8 mouse cellular contexts compared by ENCODE assay signal in the genomic region with DNA sequence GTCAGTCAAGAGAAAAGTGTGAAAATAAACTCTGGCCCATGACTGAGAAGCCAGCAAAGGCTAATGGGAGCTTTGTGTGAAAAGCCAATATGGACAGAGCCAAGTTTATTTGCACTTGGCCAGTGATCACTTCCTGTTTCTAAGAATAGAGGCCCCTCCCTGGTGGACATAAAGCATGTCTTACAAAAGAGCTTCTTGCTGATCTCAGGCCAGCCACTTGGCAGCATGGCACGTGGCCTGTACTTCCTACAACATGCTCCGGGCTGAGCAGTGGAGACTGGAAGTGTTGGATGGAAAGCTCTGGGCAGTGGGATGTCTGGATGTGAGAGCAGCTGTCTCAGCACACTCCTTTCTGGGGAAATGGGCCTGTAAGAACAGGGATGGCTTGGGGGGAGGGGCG.
DNase-seq lines count a peak whose midpoint lies in the region; ATAC-seq and TF ChIP-seq lines count a peak whose summit lies in the region.

No protein-coding gene starts in this region.

- H3K27ac ChIP-seq in neural tube, embryonic 15.5 days (replicated peaks), result no peak overlapping the region
- H3K27ac ChIP-seq in intestine, postnatal 0 days (ENCODE audit: low read depth, low read length), result no peak overlapping the region
- no peak overlapping the region for H3K27ac ChIP-seq in hindbrain, embryonic 13.5 days

- no peaks in the 10 kb centered on the region for H3K36me3 ChIP-seq in neural tube, embryonic 15.5 days
- H3K36me3 ChIP-seq in intestine, postnatal 0 days (ENCODE audit: control insufficient read depth, insufficient read depth), result no peaks in the 10 kb centered on the region
- H3K36me3 ChIP-seq in hindbrain, embryonic 13.5 days, result no peaks in the 10 kb centered on the region

- no peaks in the 10 kb centered on the region for H3K9me3 ChIP-seq in neural tube, embryonic 15.5 days (replicated peaks)
- H3K9me3 ChIP-seq in intestine, postnatal 0 days (ENCODE audit: control insufficient read depth), result no peaks in the 10 kb centered on the region
- H3K9me3 ChIP-seq in hindbrain, embryonic 13.5 days, result no peaks in the 10 kb centered on the region

- peaks cover 7% of the 10 kb centered on the region; the same call in 1 of the 2 replicates for H3K27me3 ChIP-seq in neural tube, embryonic 15.5 days (replicated peaks)
- H3K27me3 ChIP-seq in intestine, postnatal 0 days (replicated peaks; ENCODE audit: control insufficient read depth, insufficient read depth, low read length), result no peaks in the 10 kb centered on the region
- H3K27me3 ChIP-seq in hindbrain, embryonic 13.5 days, result peaks cover 26% of the 10 kb centered on the region

- TF ChIP-seq CTCF in intestine, postnatal 0 days (IDR thresholded peaks at IDR 0.05; ENCODE audit: low read depth), result peak; percentile 33

- WGBS in neural tube, embryonic 15.5 days, result 58% methylated on average over 3 of the region's 3 CpGs
- 43% methylated on average over 3 of the region's 3 CpGs for WGBS in intestine, postnatal 0 days
- WGBS in hindbrain, embryonic 13.5 days, result 52% methylated on average over 3 of the region's 3 CpGs

- ATAC-seq in neural tube, embryonic 15.5 days (ENCODE audit: low FRiP score), result peak; percentile 70
- ATAC-seq in intestine, postnatal 0 days, result peak; percentile 70
- ATAC-seq in hindbrain, embryonic 13.5 days (ENCODE audit: low FRiP score), result no peak

- H3K9ac ChIP-seq in neural tube, embryonic 15.5 days (replicated peaks), result no peak overlapping the region
- H3K9ac ChIP-seq in intestine, postnatal 0 days (ENCODE audit: low read depth, low read length), result no peak overlapping the region
- no peak overlapping the region for H3K9ac ChIP-seq in hindbrain, embryonic 13.5 days

- no peak overlapping the region for H3K4me3 ChIP-seq in neural tube, embryonic 15.5 days (replicated peaks)
- no peak overlapping the region for H3K4me3 ChIP-seq in intestine, postnatal 0 days (ENCODE audit: low read depth, low read length)
- no peak overlapping the region for H3K4me3 ChIP-seq in hindbrain, embryonic 13.5 days

- DNase-seq in neural tube, embryonic 10.5 days (ENCODE audit: extremely low spot score, low spot score), result no peak
- peak; percentile 75 for DNase-seq in fat pad, adult 2 months (ENCODE audit: extremely low read depth, low read depth, low spot score)
- peak; percentile 54 for DNase-seq in monocyte, adult 2 months (ENCODE audit: low read depth in 1 of 2, low spot score in 2 of 2)
- no peak for DNase-seq in layer of hippocampus, postnatal 14 days (ENCODE audit: low spot score in 2 of 2)
- no peak for DNase-seq in left cerebral cortex, adult 11 months (ENCODE audit: low spot score)

- H3K4me1 ChIP-seq in neural tube, embryonic 15.5 days, result 0 out of 2 replicates have a peak, but pooled peaks cover 2% of the 10 kb centered on the region
- H3K4me1 ChIP-seq in intestine, postnatal 0 days (replicated peaks; ENCODE audit: control insufficient read depth, insufficient read depth, low read length), result no peaks in the 10 kb centered on the region
- 0 out of 2 replicates have a peak, but pooled peaks cover 3% of the 10 kb centered on the region for H3K4me1 ChIP-seq in hindbrain, embryonic 13.5 days (replicated peaks)

- H3K4me2 ChIP-seq in neural tube, embryonic 15.5 days, result no peak overlapping the region
- H3K4me2 ChIP-seq in intestine, postnatal 0 days (replicated peaks; ENCODE audit: low read depth), result no peak overlapping the region
- H3K4me2 ChIP-seq in hindbrain, embryonic 13.5 days, result no peak overlapping the region

Comparison
In these comparisons a context has a peak if more than half of its experiments do, and no peak if none do; other contexts are left out.
1. DNase-seq: peak in fat pad, adult 2 months (single experiment) and monocyte, adult 2 months (2 of 2); none in neural tube, embryonic 10.5 days (single experiment), layer of hippocampus, postnatal 14 days (0 of 2) and left cerebral cortex, adult 11 months (single experiment).